Mouse (Mus musculus) myocyte (in vitro differentiated cells): ENCODE measurements around the gene Cuedc2.

Source experiments
- MYOD1 ChIP-seq, 3 experiments: IDR thresholded peaks; one replicate each; pipeline ENCODE4 v1.6.1; 2011; ENCODE audit warnings: control low read depth in 2 of 3, low read depth in 2 of 3, mild to moderate bottlenecking in 2 of 3, moderate library complexity in 1 of 3; ENCODE audit not compliant: insufficient read length in 2 of 3, control insufficient read depth in 1 of 3
- POLR2A ChIP-seq: IDR thresholded peaks from one replicate; pipeline ENCODE4 v1.6.1; 2011; ENCODE audit warnings: low read depth, mild to moderate bottlenecking, control low read depth, moderate library complexity; ENCODE audit not compliant: insufficient read length

DNA sequence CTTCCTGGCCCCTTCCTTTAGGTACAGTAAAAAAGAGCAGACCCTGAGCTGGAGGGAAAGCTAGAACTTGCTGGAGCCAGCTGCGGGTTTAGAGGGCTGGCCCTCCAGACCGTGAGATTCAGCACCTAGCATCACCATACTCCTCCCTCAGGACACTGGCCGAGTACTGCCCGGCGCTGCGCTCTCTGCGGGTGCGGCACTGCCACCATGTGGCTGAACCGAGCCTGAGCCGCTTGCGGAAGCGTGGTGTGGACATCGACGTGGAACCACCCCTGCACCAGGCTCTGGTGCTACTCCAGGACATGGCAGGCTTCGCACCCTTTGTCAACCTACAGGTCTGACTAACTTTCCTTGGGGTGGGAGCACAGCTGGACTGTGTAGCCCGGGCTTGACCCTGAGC, 8.6 kb downstream of the Cuedc2 start:
- TF ChIP-seq POLR2A (no peak), MYOD1 (IDR thresholded peaks at IDR 0.05; ENCODE audit: control insufficient read depth in 1 of 3, insufficient read length in 2 of 3, low read depth in 2 of 3) (no peak)
